Mouse (Mus musculus) left cerebral cortex, postnatal 25 days (tissue): Measurements from ENCODE around the gene Cerk. TPM values are rescaled to one million over a fixed set of nuclear protein-coding genes. Genes with fewer than 3 reads are reported as not detected.
A peak's percentile ranks its signal among the peaks of the same experiment; 100 is the strongest.
"Not testable (repeated sequence)": the region's sequence is repeated elsewhere in the genome, so short reads cannot be mapped to it uniquely, and the experiment has no call there.

Source experiments
- DNase-seq, 2 experiments: peaks; one replicate each; pipeline ENCODE4 v3.0.0; 2022; ENCODE audit warnings: low spot score in 2 of 2, mixed read lengths in 1 of 2
- intact Hi-C: fragments of 180-260 bp; cut with DNase I; formaldehyde crosslinking; loops from one replicate; pipeline ENCODE4 v1.15.1; 2025
- total RNA-seq, 2 experiments: library from RNA; stranded (reverse); gene quantifications; 2 replicates each; pipeline ENCODE4 v1.2.3; 2021

The Cerk gene
- total RNA-seq, 2 experiments from 2014 or later, result 53.6 to 55.1 TPM

GRCm38 (mm10) chr15:86184851-86185688 lies 871 bp downstream of the Cerk start:
- intact Hi-C loops, result no loop called here
- DNase-seq, result peak; percentile 52 to 54

GRCm38 (mm10) chr15:86184071-86184470 lies 1.9 kb downstream of the Cerk start:
- intact Hi-C loops, result no loop called here

DNA sequence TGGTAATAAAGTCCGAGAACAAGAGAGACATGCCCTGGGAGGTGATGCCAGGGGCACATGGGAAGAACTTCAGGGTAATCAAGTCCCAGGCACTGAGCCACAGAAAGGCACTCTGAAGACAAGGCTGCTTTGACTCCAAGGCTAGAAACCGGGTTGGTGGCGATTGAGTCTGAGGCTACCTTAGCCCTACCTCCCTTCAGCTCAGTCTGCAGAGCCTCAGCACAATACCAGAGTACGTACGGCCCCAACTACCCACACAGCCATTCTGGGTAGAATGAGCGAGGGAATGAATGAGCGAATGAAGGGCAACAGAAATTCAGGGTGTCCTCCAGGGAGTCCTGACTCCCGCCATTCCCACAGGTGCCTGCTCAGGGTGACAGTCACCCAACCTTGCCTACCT lies 2.5 kb downstream of the Cerk start:
- intact Hi-C loops, result no loop called here
- no peak for DNase-seq

More at GRCm38 (mm10) chr15:86184071-86184470, 1.9 kb downstream of the Cerk start:
- DNase-seq, result no peak

DNA sequence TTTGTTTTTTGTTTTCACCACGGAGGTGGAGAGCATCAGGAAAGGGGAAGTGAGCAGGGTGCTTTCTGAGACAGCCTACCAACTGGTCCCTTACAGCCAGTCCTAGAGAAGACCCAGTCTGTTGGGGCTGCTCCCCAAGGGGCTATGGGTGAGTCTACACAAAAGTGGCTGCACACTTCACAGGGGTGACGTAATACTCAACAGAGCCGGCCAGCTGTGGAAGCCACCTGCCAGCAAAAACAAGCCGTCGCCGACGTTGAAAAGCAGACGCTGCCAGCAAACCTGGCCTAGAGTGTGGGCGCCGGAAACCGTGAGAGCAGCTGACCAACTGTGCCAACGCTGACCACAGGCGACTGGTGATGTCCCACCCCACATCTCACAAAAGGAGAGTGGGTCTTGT lies 3.3 kb downstream of the Cerk start:
- intact Hi-C loops, result no loop called here
- DNase-seq, result peak; percentile 55

DNA sequence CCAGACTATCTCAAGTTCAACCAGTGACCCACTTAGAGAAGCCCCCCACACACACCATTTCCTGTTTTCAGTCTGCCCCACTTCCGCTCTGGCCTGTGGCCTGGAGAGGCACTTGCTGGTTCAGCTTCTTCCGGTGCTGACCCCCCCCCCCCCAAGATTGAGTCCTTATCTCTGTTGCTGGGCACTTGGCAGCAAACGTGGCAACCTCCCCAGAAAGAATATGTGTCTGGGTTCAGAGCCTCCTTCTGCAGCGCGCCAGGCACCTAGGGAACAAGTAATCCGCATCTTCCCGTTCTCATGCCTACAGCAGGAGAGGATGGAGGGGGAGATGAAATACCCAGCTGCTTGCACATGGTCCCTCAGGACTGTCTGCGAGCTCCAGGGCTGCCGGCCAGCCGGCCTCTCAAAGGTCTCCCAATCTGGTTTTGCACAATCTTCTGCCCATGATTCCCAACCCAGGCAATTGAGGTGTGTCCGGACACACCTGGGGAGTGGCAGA lies 4.0 kb downstream of the Cerk start:
- intact Hi-C loops, result no loop called here

GRCm38 (mm10) chr15:86181321-86181720 lies 4.6 kb downstream of the Cerk start:
- intact Hi-C loops, DNase-seq: not testable (repeated sequence)

More for the DNA sequence above, 4.0 kb downstream of the Cerk start:
- DNase-seq, result peak in 1 of 2 experiments; percentile 42

GRCm38 (mm10) chr15:86180427-86180826 lies 5.5 kb downstream of the Cerk start:
- intact Hi-C loops, result no loop called here
- DNase-seq, result no peak

DNA sequence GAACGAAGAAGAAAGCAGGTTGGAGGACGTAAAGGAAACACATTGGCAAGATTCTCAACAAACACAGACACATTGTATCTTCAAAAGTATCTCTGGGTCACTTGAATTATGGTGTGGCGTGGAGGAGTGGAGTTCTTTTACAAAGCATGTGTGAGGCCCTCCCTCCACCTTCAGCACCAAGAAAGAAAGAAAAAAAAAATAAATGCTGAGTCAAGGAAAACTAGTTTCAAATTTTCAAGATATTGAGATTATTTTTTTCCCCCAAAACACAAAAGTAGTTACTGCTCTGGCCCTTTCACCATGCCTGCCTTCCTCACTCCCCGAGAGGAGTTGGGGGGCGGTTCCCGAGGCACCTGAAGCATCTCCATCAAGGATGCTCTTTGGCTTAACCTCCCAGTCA lies 7.3 kb downstream of the Cerk start:
- intact Hi-C loops, result no loop called here
- DNase-seq, result no peak

DNA sequence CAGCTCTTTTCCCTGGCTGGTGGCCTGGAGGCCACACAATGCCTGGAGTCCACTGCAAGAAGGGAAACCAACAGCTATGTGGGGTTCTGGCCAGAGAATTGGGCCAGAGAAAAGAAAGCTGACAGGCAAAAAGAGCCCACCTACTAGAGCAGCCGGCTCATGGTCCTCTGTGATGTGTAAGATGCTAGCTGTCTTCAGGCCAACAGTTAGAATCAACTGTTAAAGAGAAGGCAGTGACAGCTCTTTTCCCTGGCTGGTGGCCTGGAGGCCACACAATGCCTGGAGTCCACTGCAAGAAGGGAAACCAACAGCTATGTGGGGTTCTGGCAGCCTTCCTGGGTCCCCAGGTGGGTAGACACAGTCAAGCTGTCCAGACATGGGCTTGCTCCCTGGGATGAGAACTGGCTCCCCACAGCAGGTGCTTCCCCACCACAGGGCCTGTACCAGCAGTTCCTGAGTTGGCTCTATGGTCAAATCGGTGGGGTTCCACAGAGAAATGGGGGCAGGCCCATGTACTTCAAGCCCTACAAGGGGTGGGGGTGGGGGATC lies 8.2 kb downstream of the Cerk start:
- not testable (repeated sequence) for DNase-seq

DNA sequence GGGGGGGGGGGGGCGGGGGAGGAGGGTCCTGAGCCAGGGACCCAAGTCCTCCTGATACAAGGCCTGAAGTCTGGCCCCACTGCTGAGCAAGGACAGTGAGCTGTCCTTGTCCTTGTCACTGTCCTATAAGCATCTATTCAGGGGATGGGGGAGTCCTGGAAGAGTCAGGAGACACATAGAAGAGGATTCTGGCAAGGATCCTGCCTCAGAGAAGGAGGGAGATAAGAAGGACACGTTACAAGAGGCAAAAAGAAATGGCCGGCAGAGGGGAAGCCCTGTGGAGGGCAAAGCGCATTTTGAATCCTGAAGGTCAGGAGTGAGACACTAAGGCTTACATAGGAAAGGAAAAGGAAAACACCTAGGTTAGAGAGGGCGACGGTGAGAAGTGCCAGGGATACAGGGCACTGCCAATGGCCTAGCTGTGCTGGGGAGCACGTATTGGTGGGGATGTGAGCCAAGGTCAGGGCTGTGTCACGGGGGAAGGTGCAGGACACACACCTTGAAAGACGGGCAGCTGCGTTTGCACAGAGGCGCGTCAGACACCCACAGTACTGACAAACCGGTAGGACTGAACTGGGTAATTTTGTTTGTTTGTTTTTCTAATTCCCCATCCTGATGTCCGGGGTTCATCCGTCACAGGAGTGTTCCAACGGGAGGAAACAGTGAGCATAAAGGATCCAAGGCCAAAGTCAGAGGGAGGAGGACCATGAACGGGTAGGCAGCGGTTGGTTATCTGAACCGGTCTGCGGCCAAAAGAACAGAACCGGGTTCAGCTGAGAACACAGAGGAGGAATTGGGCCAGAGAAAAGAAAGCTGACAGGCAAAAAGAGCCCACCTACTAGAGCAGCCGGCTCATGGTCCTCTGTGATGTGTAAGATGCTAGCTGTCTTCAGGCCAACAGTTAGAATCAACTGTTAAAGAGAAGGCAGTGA lies 8.9 kb downstream of the Cerk start:
- intact Hi-C loops, result no loop called here
- no peak for DNase-seq

More for the DNA sequence above, 8.2 kb downstream of the Cerk start:
- intact Hi-C loops, result not testable (repeated sequence)

- intact Hi-C loops, result no loop called here
- DNase-seq, result no peak
Measured at GRCm38 (mm10) chr15:86176166-86176565, 9.8 kb downstream of the Cerk start.

- intact Hi-C loops, result no loop called here
- DNase-seq, result no peak
Measured at GRCm38 (mm10) chr15:86175253-86176050, 10.5 kb downstream of the Cerk start.

GRCm38 (mm10) chr15:86173136-86173985 lies 12.6 kb downstream of the Cerk start:
- intact Hi-C loops, result no loop called here
- DNase-seq, result no peak

DNA sequence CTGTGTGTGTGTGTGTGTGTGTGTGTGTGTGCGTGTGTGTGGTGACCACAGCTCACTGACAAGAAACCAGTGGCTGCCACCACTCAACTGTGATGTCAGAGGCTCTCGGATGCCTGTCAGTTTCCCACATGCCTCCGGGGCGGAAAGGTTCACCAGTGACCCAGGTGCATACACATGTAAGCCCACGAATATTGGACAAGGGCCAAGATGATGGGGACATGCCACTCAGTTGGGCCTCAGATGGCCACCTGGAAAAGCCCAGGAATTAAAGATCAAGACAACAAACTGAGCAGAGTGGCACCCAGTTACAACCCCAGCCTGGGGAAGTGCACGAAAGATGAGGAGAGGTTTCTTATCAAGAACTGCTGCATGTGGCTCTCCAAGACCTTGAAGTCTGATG lies 13.4 kb downstream of the Cerk start:
- intact Hi-C loops, result no loop called here
- DNase-seq, result no peak

GRCm38 (mm10) chr15:86172124-86172523 lies 13.8 kb downstream of the Cerk start:
- no peak for DNase-seq
- intact Hi-C loops, result no loop called here

- intact Hi-C loops, result no loop called here
- DNase-seq, result no peak
Measured at GRCm38 (mm10) chr15:86171316-86171715, 14.6 kb downstream of the Cerk start.

GRCm38 (mm10) chr15:86169817-86170110 lies 16.2 kb downstream of the Cerk start:
- intact Hi-C loops, result no loop called here
- DNase-seq, result no peak

DNA sequence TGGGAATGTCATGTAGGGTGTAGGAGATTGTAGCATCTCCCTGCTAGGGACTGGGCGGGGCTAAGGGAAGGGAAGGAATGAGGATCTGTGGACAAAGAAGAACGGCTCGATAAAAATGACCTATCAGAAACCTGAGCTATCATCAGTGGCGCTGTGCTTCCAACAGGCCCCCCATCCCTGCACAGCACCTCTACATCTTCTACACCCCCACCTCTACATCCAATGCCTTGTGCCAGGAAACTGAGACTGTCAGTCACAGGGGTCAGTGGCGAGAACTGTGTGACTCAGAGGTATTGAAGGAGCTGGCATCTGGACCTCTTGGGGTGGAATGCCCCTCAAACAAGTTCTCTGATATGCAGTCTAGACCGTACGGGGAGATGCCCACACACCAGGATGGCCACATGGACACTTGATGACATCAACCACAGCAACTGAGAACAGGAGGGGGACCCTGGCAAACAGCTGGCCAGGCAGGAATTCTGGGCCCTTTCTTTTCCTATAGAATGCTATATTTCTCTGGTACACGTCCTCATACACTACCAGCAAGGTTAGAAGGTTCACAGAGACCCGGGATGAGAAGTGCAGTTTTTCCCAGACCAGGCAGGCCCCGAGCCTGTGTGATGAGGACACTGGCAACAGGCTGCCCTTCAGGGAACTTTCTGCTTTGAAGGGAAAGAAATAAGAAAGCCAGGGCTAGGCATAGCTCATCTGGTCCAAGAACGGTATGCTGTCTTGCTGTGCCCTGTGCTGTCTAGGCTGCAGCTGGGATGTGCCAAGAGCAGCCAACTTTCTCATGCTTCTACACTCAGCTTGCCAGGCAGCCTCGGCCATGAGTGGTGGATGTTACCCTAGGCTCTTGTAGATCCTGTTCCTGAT lies 16.8 kb downstream of the Cerk start:
- DNase-seq, result no peak
- intact Hi-C loops, result no loop called here
